Mouse (Mus musculus) right cerebral cortex, postnatal 36 days (tissue): ENCODE results near the gene Cd69.

Source experiments
- DNase-seq, 2 experiments: peaks; one replicate each; pipeline ENCODE4 v3.0.0; 2022; ENCODE audit warnings: low spot score in 2 of 2, mixed read lengths in 1 of 2

The Cd69 gene

DNA sequence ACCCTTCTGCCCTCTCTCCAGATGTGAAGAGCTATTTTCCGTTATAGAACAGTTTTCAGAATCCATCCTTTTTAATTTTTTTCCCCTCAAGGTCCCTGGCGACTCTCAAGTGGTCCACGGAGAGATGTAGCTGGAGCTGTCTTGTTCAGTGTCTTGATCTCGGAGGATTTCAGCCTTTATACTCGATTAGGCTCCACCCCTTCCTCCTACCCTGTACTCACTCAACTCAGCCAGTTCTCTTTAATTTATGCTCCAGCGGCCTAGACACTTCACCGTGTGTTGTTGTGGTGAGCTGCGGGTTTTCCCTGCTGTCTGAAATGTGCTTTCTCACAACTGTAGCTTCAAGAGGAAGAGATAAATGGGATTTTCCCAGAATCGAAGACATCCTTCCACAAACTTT lies at the start of gene Cd69:
Cd69 (minus strand) TSS at position 217 of the 400 bp plus-strand sequence.
- DNase-seq: no peak

DNA sequence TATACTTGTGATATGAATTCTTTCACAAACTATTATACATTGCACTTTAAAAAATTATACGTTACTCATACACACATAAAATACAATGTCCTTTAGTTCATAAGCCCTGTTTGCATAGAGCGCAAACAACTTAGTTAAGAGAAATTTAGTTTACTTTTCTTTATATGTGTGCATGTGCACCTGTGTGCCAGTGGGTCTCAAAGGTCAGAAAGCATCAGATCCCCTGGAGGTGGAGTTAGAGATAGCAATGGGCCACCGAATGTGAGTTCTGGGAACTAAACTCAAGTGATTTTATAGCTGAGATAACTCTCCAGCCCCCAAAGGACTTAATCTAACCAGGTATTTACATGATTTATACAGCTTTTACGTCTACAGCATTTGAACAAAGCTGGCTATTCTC lies 44.1 kb upstream of the Cd69 start:
- DNase-seq: no peak

- no peak for DNase-seq
These were observed 43.2 kb upstream of the Cd69 start for GRCm38 (mm10) chr6:129318395-129318794.

DNA sequence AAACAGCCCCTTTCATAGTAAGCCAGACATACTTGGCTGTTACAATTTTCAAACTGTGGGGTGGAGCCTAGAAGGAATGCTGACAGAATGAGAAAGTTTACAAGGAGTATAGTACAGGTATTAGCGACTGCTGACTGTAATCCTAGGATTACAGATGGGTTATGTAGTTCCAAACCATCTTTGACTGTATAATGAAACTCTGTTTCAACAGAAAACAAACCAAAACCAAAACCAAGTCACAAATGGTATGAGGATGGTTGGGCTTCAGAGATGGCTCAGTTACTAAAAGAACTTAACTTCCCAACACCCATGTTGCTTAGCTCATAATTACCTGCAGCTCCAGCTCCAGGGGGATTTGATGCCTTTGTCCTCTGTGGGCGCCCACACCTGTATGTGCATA lies 41.2 kb upstream of the Cd69 start:
- DNase-seq: no peak

DNA sequence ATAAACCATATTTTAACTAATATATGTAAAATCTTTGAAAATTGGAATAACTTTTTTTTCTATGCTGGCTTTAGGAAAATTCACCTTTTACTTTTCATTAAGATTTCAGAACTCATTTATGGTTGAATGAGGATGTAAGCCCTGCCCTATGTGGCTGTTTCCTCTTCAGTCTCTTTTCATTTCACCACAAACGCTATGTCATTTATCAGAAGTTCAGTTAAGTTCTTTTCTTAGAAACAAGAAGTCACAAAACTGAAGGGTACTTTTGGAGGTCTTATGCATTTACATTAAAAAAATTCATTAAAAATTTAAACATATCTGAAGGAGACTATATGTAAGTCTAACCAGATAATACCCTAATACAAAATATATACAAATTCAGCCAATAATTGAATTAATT lies 40.5 kb upstream of the Cd69 start:
- no peak for DNase-seq

DNA sequence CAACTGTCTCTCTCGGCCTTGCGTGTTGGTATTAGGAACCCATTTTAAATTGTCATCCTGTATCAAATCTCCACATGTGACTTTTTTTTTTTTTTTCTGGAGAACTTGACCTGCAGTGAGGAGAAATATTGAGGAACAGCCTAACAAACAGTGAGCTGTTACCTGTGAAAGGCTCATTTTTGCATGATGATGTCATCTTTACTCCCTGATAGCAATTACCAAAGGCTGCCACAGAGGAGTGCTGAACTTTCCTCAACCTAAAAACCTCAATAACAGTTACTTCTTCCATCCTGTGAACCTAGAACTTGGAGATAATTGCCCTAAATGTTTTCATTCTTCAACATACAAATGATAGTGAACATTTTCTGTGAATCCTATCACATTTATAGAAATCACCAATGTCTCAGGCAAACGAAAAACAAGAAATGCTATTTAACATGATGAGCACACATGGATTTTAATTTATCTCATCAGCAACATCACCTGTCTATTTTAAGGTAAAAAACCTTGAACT lies 39.5 kb upstream of the Cd69 start:
- DNase-seq: no peak

- no peak for DNase-seq
These were observed 37.3 kb upstream of the Cd69 start for GRCm38 (mm10) chr6:129312499-129312898.

GRCm38 (mm10) chr6:129304180-129304579 lies 28.9 kb upstream of the Cd69 start:
- DNase-seq: no peak

GRCm38 (mm10) chr6:129288708-129289107 lies 13.5 kb upstream of the Cd69 start:
- no peak for DNase-seq

DNA sequence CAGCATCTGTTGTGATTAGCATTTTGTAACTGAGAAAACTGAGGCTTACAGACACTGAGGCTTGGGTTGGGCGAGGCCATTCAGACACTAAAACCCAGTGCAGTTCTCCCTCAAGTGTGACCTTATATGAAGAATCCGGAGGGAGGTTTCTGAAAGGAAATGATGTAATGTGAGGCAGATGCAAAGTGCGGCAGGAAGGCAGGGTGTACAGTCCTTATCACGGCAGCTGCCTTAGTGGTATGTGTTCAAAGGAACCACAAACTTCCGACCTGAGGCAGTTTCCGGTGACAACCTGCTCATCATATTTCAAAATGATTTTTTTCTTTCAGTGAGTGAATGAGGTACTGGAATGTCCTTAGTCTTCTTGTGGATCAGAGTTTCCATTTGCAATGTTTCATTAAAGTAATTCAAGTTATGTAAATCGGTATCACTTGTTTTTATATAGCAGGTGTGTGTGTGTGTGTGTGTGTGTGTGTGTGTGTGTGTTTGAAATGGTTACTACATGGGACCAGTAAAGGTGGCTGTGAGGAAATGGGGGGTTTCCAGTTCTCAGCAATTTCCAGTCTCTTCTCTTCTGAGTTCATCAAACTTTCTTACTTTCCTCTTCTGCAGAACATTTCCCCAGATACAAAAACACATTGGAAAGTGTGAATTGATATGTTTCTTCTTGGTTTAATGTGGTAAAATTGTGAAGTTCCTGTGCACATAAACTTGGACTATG lies 9.3 kb upstream of the Cd69 start:
- DNase-seq: no peak

DNA sequence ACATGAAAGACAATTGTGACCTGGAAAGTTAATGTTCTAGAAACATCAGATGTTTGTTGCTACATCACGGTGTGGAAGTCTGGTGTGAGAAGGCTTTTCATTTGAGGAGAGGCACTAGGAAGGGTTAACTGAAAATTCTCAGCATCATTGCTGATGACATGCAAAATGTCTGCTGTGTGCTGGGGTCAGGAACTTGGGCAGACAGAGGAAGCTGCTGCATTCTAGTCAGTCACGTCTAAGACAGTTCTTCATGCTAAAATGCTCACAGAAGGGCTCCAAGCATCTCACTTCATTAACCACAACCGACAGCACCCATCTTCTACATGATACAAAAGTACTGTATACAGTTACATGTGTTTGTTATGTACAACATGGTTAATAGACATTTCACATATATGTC lies 8.0 kb upstream of the Cd69 start:
- no peak for DNase-seq

DNA sequence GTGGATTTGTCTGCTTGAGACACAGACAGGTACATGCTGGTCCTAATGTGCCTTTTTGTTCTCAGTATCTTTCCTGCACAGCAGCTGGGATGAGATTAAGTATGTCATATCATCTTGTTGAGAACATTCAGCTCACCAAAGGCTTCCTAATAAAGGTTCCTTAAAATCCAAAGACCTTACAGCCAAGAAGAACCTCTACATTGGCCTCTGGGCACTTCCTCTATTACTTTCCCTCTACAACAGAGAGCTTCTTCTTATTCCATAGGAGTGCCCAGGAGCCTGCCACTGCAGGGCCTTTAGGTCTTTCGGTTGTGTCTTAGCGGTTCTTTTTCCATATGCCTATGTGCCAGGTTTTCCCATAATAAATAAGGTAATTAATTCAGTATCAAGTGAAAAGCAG lies 1.2 kb upstream of the Cd69 start:
- no peak for DNase-seq

DNA sequence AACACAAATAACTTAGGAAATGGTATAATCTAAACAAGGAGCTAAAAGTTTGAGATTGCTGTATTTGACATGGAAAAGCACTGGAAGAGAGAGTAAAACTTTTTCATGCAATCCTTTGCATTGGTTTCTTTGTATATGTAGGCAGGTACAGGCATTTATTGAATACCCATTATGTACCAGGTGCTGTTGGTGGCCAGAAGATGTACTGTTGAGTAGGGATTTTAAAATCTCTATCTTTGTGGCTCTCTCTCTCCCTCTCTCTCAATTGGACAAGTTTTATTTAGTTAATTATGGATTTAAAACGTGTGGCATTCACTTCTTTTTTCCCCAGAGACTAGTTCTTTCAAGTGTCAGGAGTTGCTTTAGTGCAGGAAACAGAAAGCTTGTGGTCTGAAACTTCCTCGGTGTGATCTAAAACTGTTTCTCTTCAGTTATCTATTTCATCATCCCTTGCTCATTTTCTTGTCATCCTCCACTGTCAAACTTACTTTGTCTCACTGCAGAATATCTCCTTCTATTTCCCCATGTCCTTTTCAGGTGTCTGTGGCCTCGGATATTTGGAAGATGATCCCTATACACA lies 478 bp upstream of the Cd69 start:
- no peak for DNase-seq

GRCm38 (mm10) chr6:129274476-129274875 lies 760 bp downstream of the Cd69 start:
- no peak for DNase-seq

DNA sequence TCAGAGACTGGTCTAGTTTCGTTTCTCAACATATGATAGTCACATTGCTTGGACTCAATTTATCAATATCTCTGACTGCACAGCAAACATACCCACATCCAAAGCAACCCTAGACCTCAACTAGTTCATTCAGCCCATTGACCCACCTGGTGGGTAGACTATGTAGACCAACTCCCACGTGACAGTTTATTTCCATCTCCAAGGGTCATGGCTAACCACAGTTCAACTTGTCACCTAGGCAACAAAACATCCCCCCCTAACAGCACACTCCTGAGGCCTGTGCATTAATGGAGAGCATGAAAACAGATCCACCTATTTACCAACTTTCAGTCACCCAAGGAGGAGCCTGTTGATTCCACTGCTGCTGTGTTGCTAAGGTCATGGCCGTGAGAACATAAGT lies 1.6 kb downstream of the Cd69 start:
- no peak for DNase-seq

- no peak for DNase-seq
These were observed 8.7 kb downstream of the Cd69 start for GRCm38 (mm10) chr6:129266438-129267022.

DNA sequence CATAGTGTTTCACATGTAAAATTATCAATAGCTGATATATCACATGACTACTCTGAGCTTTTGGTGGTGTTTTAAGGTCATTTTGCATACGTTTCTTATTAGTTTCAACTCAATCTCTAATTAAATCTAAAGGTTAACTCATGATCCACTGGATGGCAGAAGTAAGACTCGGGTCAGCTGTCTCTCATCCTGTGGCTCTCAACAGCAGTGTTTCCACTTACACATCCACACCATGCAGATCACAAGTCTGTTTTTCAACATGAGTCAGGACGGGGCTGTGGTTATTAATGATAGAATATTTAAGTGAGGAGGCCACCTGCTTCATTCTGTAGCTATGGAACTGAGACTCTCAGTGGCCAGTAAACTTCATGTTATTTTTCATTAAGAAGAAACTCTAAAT lies 9.4 kb downstream of the Cd69 start:
- DNase-seq: no peak

- DNase-seq: no peak
These were observed 14.3 kb downstream of the Cd69 start for GRCm38 (mm10) chr6:129260940-129261339.

DNA sequence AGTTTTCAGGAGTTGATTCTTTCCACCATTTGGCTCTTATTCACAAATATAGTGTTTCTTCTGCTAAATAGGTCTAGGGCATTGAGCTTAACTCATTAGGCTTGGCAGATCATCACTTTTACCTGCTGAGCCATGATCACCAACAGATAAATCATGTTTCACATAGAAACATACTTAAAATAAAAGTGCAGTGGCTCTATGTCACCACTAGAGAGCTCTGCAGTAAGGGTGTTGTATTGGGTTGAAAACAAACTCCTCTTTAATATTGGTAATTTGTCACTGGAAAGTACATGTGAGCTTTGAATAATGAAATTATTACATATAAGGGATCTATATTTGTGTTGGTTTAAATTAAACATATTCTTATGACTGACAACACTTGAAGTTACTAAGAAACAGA lies 15.2 kb downstream of the Cd69 start:
- DNase-seq: no peak

DNA sequence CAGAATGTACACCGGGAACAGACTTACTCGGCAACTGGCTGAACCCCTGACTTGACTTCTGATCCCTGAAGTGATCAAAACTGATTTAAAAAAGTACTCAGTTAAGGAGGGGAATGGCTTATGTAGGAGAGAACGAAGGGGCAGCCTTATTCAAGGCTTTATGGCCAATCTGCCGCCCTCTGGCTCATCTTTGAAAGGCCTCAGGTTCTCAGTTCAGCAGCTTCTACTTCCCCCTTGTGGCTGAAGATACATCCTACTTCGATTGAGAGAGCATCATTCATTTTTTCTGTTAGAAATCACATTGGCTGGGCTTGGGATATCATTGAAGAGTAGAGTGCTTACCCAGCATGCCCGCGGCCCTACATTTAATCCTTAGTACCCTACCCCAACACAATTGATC lies 19.2 kb downstream of the Cd69 start:
- no peak for DNase-seq

DNA sequence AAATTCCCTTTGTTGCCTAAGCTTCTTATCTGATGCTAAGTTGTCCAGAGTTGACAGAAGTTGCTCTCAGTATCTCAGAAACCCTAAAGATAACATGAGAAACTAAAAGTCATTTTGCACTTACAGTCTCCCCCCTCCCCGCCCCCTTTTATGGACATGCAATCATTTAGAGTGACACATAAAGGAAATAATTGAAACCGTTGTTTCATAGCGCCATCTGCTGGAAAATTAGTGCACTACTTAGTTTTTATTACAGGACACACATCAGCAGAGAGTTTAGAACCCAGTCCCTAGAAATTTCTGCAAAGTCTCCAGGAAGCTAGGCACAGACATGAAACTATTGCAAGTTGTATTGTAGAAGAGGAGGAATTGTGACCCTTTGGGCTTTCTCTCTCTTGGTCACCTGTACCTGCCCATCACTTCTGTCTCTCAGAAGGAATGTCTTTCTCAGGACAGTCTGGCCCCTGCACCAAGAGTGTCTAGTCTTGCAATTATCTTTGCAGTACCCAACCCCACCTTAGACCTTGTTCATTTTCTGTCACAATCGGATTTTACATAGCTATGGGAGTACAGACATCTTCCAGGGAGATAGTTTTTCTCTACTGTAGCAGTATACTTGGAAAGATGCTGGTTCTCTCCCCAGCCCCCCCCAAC lies 20.2 kb downstream of the Cd69 start:
- DNase-seq: no peak

- no peak for DNase-seq
These were observed 20.9 kb downstream of the Cd69 start for GRCm38 (mm10) chr6:129254314-129254713.

- no peak for DNase-seq
These were observed 27.0 kb downstream of the Cd69 start for GRCm38 (mm10) chr6:129248243-129248642.
